Mouse (Mus musculus) cerebellum, postnatal 10 days (tissue): ENCODE measurements at regions not wholly inside any gene's neighbourhood (a gene's known extent, or its start where the extent isn't known, plus 50 kb on each side); places are given as distances from the start of the nearest gene placed in this dataset.
A peak's percentile ranks its signal among the peaks of the same experiment; 100 is the strongest.

Source experiments
- DNase-seq, 2 experiments: peaks; one replicate each; pipeline ENCODE4 v3.0.0; 2021; ENCODE audit warnings: mixed read lengths in 2 of 2

DNA sequence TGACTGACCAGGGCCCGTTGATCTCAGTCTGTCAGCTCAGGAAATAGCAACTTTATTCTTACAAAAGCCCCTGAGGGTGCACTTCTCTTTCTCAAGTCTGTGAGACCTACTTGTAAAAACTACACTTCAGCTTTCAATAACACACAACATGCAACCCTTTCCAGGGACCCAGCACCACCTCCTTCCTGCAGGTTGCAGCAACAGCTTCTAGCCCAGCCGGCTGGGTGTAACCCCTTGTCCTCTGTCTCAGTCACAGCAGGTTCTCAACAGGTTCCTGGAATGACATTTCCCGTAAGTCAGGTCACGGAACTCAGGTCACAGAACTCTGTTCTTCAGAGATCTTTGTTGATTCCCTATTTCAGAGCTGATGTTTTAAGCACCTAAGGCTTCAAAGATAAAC is 558.5 kb upstream of the Camk1g start:
- DNase-seq, result no peak

DNA sequence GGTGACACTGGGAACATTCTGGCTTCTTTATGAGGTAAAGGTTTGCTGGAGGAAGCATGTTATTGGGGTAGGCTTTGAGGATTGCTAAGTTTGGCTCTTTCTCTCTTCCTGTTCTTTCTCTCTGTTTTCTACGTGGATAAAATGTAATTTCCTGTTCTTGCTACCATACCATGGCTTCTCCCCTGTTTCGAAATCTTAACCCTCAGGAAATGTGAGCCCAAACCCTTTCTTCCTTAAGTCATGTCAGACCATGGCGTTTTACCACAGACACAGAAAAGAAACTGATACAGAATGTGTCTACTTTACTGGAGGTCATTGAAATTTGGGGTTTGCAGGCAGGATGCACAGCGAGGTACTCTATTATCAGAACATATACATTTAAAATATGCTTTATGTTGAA is 552.7 kb upstream of the Camk1g start:
- no peak for DNase-seq

DNA sequence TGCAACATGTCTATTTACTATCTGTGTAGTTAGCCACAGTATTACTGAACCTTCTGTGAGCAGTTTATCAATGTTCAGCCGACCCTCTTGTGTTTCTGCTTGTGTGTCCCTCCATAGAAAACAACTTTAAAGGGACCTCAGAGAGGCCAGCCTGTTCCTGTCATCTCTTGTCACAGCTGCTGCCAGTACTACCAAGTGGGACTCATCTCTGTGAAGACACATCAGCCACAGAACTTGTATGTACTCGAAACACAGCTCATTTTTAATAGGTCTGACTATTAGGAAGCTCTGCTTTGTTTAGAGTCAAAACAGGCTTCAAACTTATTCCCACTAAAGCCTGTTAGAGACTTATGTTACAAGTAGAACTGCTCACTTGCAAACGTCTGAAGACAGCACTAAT is 549.1 kb upstream of the Camk1g start:
- no peak for DNase-seq

- no peak for DNase-seq
Measured at GRCm38 (mm10) chr1:193905711-193906110, 535.6 kb upstream of the Camk1g start.

GRCm38 (mm10) chr1:193894072-193894471 is 524.0 kb upstream of the Camk1g start:
- no peak for DNase-seq

- no peak for DNase-seq
Measured at GRCm38 (mm10) chr1:193876540-193876939, 506.4 kb upstream of the Camk1g start.

- no peak for DNase-seq
Measured at GRCm38 (mm10) chr1:193876121-193876520, 506.0 kb upstream of the Camk1g start.

DNA sequence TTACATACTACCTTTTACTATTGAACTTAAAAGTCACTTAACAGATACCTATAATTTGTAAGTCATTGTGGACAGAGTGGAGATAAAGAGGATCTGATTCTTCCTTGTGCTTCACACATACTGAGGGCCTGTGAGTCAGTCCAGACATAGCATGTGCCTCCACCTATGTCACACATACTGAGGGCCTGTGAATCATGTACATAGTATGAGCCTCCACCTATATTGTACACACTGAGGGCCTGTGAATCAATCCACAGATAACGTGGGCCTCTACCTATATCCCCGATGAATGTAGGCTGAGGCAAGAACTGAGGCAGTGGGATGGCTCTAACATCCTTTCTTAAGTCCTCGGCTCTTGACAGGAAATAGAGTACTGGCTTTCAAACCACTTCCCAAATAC is 505.2 kb upstream of the Camk1g start:
- no peak for DNase-seq

GRCm38 (mm10) chr1:193870731-193871130 is 500.6 kb upstream of the Camk1g start:
- no peak for DNase-seq

GRCm38 (mm10) chr1:193868639-193869320 is 498.7 kb upstream of the Camk1g start:
- DNase-seq, result peak; percentile 32 to 50

DNA sequence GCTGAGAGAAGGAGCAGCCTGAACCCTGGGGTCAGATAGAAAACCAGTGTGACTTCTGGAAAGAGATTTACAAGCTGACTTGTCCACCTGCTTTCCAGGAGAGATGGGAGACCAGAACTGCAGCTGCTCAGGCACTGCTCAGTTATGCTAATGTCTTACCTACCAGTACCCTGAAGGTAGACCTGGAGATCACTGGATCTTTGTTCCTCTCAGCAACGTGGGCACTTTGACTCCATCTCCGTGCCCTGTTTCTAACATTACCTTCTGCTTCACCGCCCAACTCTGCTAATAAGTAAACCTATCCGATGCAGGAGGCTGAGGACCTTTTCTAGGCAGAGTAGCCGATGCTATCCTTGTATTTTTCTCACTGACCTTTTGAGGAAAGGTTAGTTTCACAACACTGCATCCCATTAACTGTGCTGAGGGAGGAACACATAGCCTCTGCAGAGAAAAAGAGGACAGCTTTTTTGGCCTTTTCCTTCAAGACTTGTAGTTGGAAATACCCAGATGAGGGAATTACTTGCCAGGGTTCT is 490.7 kb upstream of the Camk1g start:
- DNase-seq, result peak in 1 of 2 experiments; percentile 3

DNA sequence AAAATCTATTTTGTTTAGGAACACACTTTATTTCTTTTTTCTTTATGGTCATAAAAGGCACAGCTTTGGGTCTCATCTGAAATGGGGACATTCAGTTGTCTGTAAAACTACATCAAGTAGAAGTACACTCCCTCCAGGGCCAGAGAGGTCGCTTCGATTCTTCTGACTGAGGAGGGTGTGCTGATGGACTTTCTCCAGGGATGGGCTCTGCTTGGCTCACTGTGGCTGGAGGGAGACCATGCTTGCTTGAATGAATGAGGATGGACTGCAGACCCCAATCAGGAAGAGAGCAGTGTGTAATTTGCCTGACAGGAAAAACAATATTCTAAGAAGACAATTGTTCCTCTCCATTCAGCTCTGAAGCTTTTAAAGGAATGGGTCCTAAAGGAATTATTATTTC is 490.3 kb upstream of the Camk1g start:
- DNase-seq, result no peak

DNA sequence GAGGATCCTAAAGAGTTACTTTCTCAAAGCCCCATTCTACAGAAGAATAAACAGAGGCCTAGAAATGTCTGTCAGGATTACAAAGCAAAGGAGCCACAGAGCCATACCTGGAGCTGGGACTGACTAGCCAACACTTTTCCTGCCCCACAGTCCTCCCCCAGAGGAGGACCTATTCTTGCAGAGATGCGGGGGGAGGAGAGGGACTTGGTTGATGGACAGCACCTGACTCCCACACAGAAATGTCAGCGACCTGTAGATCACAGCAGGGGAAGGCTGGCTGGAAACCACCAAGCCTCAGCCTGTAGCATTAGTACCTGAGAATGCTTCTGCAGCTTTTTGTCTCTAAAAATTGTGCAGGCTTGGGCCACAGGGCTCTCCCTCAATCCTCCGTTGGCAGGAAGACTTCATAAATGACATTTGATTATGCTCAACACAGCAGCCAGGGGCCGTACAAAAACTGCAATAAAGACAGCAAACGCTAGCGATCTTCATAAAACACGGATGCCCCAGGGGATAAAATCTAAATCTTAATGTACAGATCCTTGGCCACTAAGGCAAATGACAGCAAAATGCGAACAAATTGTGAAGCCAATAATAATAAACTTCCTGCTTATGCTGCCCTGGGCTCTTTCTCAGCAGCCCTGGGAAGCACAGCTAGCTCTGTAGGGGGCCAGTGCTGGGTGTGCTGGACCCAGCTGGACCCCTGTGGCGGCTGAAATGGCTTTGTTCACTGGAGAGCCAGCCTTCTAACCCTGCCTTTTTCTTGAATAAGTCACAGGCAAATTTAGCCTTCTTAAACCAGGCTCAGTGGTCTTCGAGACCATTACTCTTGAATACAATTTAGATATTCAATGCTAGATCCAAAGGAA is 489.4 kb upstream of the Camk1g start:
- peak; percentile 13 to 20 for DNase-seq

GRCm38 (mm10) chr1:193847922-193848321 is 477.8 kb upstream of the Camk1g start:
- DNase-seq, result no peak

- no peak for DNase-seq
Measured at GRCm38 (mm10) chr1:193844868-193845267, 474.8 kb upstream of the Camk1g start.

DNA sequence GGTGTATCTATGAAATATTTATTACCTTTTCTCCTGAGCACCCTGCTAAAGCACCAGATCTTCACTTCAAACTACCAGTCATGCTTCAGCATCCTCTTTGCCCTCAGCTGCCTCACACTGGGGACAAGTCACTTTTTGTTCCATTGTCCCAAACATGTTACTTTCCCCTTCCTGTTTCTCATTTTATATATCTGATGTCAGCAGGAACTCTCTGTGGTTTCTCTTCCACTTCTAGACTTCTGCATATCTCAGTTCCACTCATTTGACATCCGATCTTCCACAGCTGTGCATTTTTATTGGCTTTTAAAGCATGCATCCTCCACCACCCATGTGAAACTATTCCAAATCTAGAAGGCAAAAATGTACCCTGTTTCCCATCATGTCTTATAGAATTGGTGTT is 474.4 kb upstream of the Camk1g start:
- no peak for DNase-seq

DNA sequence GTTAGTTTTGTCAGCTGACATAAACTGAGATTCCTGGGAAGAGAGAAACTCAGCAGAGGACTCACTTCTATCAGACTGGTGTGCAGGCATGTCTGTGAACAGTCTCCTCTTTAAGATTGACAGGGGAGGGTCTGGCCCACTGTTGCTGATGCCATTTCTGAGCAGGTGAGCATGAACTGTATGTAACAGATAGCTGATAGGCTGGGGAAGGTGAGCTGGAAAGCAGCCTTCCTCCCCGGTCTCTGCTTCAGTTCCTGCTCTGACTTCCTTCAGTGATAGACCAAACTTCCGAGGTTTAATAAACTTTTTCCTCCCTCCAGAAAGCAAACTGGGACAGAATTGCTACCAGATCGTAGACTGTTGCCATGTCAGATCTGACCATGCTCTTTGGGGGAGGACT is 430.9 kb upstream of the Camk1g start:
- DNase-seq, result no peak

GRCm38 (mm10) chr1:193790579-193790978 is 420.5 kb upstream of the Camk1g start:
- DNase-seq, result no peak

GRCm38 (mm10) chr1:193788496-193788895 is 418.4 kb upstream of the Camk1g start:
- DNase-seq, result peak; percentile 52 to 56

GRCm38 (mm10) chr1:193787417-193787816 is 417.3 kb upstream of the Camk1g start:
- DNase-seq, result peak; percentile 43 to 50

DNA sequence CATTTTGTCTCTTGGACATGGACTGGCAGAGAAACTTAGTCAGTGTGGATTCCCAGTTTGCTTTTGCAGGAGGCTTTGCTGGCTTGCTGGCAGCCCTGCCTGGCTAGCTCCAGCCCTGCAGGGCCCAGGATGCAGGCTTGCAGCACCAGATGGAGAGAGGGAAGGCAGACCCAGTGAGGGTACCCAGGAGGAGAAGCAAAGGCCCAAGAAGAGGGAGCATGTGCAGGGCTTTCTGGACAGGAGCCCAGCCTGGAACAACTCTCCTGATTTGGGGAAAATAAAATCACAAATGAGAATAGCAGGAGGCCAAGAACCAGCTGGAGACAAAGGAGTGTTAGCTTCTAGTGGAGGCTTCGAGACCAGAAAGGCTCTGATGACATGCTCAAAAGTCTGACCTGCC is 414.9 kb upstream of the Camk1g start:
- peak; percentile 89 to 95 for DNase-seq

- peak in 1 of 2 experiments; percentile 53 for DNase-seq
Measured at GRCm38 (mm10) chr1:193784526-193784925, 414.4 kb upstream of the Camk1g start.

GRCm38 (mm10) chr1:193778181-193778580 is 408.1 kb upstream of the Camk1g start:
- no peak for DNase-seq

- peak; percentile 37 to 46 for DNase-seq
Measured at GRCm38 (mm10) chr1:193769546-193769945, 399.4 kb upstream of the Camk1g start.
